Mouse (Mus musculus): Measurements from ENCODE around the gene Hnrnpdl.

Gene Hnrnpdl

GRCm38 (mm10) chr5:100039602-100040142 lies at the start of gene Hnrnpdl, which contains the start of gene Enoph1:
Gene Hnrnpdl (minus strand): TSS chr5:100039664.
Gene Enoph1 (plus strand): TSS chr5:100039985.
- peak; percentile 92 to 96 for DNase-seq (ENCODE audit: low spot score in 2 of 2)

- no peak for DNase-seq (ENCODE audit: low spot score in 2 of 2)
Measured at GRCm38 (mm10) chr5:100085097-100085496, 45.6 kb upstream of the Hnrnpdl start.

- no peak for DNase-seq (ENCODE audit: low spot score in 2 of 2)
Measured at GRCm38 (mm10) chr5:100083953-100084562, 44.6 kb upstream of the Hnrnpdl start.

- no peak for DNase-seq (ENCODE audit: low spot score in 2 of 2)
Measured at GRCm38 (mm10) chr5:100082006-100082405, 42.5 kb upstream of the Hnrnpdl start.

GRCm38 (mm10) chr5:100079931-100080275 lies 40.4 kb upstream of the Hnrnpdl start:
- no peak for DNase-seq (ENCODE audit: low spot score in 2 of 2)

- DNase-seq (ENCODE audit: low spot score in 2 of 2), result no peak
Measured at GRCm38 (mm10) chr5:100079040-100079930, 39.8 kb upstream of the Hnrnpdl start.

GRCm38 (mm10) chr5:100074571-100074970 lies 35.1 kb upstream of the Hnrnpdl start:
- DNase-seq (ENCODE audit: low spot score in 2 of 2), result no peak

- DNase-seq (ENCODE audit: low spot score in 2 of 2), result no peak
Measured at GRCm38 (mm10) chr5:100072557-100072956, 33.1 kb upstream of the Hnrnpdl start.

GRCm38 (mm10) chr5:100071541-100071940 lies 32.1 kb upstream of the Hnrnpdl start:
- DNase-seq (ENCODE audit: low spot score in 2 of 2), result peak in 1 of 2 experiments; percentile 37

GRCm38 (mm10) chr5:100070255-100070654 lies 30.8 kb upstream of the Hnrnpdl start:
- DNase-seq (ENCODE audit: low spot score in 2 of 2), result peak; percentile 81 to 86

- no peak for DNase-seq (ENCODE audit: low spot score in 2 of 2)
Measured at GRCm38 (mm10) chr5:100069526-100069925, 30.1 kb upstream of the Hnrnpdl start.

- no peak for DNase-seq (ENCODE audit: low spot score in 2 of 2)
Measured at GRCm38 (mm10) chr5:100067579-100067978, 28.1 kb upstream of the Hnrnpdl start.

- no peak for DNase-seq (ENCODE audit: low spot score in 2 of 2)
Measured at GRCm38 (mm10) chr5:100060876-100061275, 21.4 kb upstream of the Hnrnpdl start.

GRCm38 (mm10) chr5:100059326-100059725 lies 19.9 kb upstream of the Hnrnpdl start:
- DNase-seq (ENCODE audit: low spot score in 2 of 2), result no peak

- DNase-seq (ENCODE audit: low spot score in 2 of 2), result no peak
Measured at GRCm38 (mm10) chr5:100058729-100059128, 19.3 kb upstream of the Hnrnpdl start.

GRCm38 (mm10) chr5:100057461-100058209 lies 18.2 kb upstream of the Hnrnpdl start:
- DNase-seq (ENCODE audit: low spot score in 2 of 2), result no peak

GRCm38 (mm10) chr5:100055866-100056369 lies 16.5 kb upstream of the Hnrnpdl start:
- DNase-seq (ENCODE audit: low spot score in 2 of 2), result no peak

- no peak for DNase-seq (ENCODE audit: low spot score in 2 of 2)
Measured at GRCm38 (mm10) chr5:100054807-100055547, 15.5 kb upstream of the Hnrnpdl start.

GRCm38 (mm10) chr5:100052728-100053127 lies 13.3 kb upstream of the Hnrnpdl start:
- DNase-seq (ENCODE audit: low spot score in 2 of 2), result no peak

- DNase-seq (ENCODE audit: low spot score in 2 of 2), result no peak
Measured at GRCm38 (mm10) chr5:100049904-100050303, 10.4 kb upstream of the Hnrnpdl start.

- no peak for DNase-seq (ENCODE audit: low spot score in 2 of 2)
Measured at GRCm38 (mm10) chr5:100047871-100048270, 8.4 kb upstream of the Hnrnpdl start.

Measured in spleen, postnatal 10 days (tissue).